Mouse (Mus musculus) neural tube, embryonic 14.5 days (tissue): ENCODE measurements around the gene Arvcf. TPM values are rescaled to one million over a fixed set of nuclear protein-coding genes. Genes with fewer than 3 reads are reported as not detected.
A peak's percentile ranks its signal among the peaks of the same experiment; 100 is the strongest.

Source experiments
- ATAC-seq: fragments of 200-750 bp; cut with Nextera tagmentation; 2 replicates; pipeline ENCODE4 v1.8.0; 2017; ENCODE audit warnings: low read depth, mild to moderate bottlenecking, moderate TSS enrichment, moderate library complexity
- H3K27ac ChIP-seq: fragments of 300-500 bp; sonication (generic); 2 replicates; pipeline ENCODE4 v1.5.1; 2014; ENCODE audit warnings: low read depth, mild to moderate bottlenecking, control low read depth, low read length, moderate library complexity, mixed read lengths
- H3K27me3 ChIP-seq: fragments of 300-500 bp; sonication (generic); 2 replicates; pipeline ENCODE4 v1.6.1; 2014; ENCODE audit warnings: low read length; ENCODE audit not compliant: control insufficient read depth, insufficient read depth
- H3K36me3 ChIP-seq: fragments of 300-500 bp; sonication (generic); 2 replicates; pipeline ENCODE4 v1.6.1; 2014; ENCODE audit warnings: low read length, mixed read lengths; ENCODE audit not compliant: control insufficient read depth, insufficient read depth
- H3K4me1 ChIP-seq: fragments of 300-500 bp; sonication (generic); 2 replicates; pipeline ENCODE4 v1.6.1; 2014; ENCODE audit warnings: low read length; ENCODE audit not compliant: control insufficient read depth, insufficient read depth
- H3K4me2 ChIP-seq: fragments of 300-500 bp; sonication (generic); 2 replicates; pipeline ENCODE4 v1.6.1; 2014; ENCODE audit warnings: mild to moderate bottlenecking, low read depth, low read length, control low read depth
- H3K4me3 ChIP-seq: fragments of 300-500 bp; sonication (generic); 2 replicates; pipeline ENCODE4 v1.5.1; 2014; ENCODE audit warnings: low read depth, low read length, control low read depth, mixed read lengths
- H3K9ac ChIP-seq: fragments of 300-500 bp; sonication (generic); replicated peaks from 2 replicates; pipeline ENCODE4 v1.6.1; 2014; ENCODE audit warnings: low read depth, mild to moderate bottlenecking, control low read depth, low read length, mixed read lengths
- H3K9me3 ChIP-seq: fragments of 300-500 bp; sonication (generic); 2 replicates; pipeline ENCODE4 v1.6.1; 2016; ENCODE audit warnings: low read length; ENCODE audit not compliant: control insufficient read depth
- WGBS: fragments of 180-500 bp; shearing (Covaris S2); extraction: QIAGEN DNeasy Blood & Tissue Kit; methylation state at CpG from one replicate; pipeline ENCODE4 v1.1.7; 2014; 5-methylcytosine and 5-hydroxymethylcytosine counted together
- polyA plus RNA-seq: library from polyadenylated mRNA; unstranded; fragments of >200 nt; fragmentation: Nextera tagmentation; extraction: Ambion mirVana; gene quantifications from 2 replicates; pipeline ENCODE4 v1.2.1, GENCODE M21; 2014

The Arvcf gene
- polyA plus RNA-seq, 1 experiment from 2014 or later, result 60.2 TPM

- peaks cover 33% of the 10 kb centered on the region for H3K36me3 ChIP-seq
- H3K4me1 ChIP-seq, result peaks cover 51% of the 10 kb centered on the region
- H3K9ac ChIP-seq, result no peak overlapping the region
- no peak overlapping the region for H3K4me3 ChIP-seq
- H3K9me3 ChIP-seq, result no peaks in the 10 kb centered on the region
- 0 out of 2 replicates have a peak overlapping the region, but pooled peaks have one; percentile 44 for H3K27ac ChIP-seq
- ATAC-seq, result peak; percentile 8; the same call in 1 of the 2 replicates
- H3K4me2 ChIP-seq, result no peak overlapping the region
- 17% methylated on average over 6 of the region's 7 CpGs for WGBS
- H3K27me3 ChIP-seq, result no peaks in the 10 kb centered on the region
Observed at GRCm38 (mm10) chr16:18395620-18396036, 47.6 kb downstream of the Arvcf start.

- whole genome bisulfite sequencing, result 61% methylated on average over 2 of the region's 2 CpGs
- peaks cover 37% of the 10 kb centered on the region for H3K36me3 ChIP-seq
- H3K9me3 ChIP-seq, result no peaks in the 10 kb centered on the region
- H3K4me1 ChIP-seq, result peaks cover 56% of the 10 kb centered on the region
- no peak for ATAC-seq
- no peak overlapping the region for H3K4me3 ChIP-seq
- no peak overlapping the region for H3K27ac ChIP-seq
- no peak overlapping the region for H3K9ac ChIP-seq
- H3K27me3 ChIP-seq, result no peaks in the 10 kb centered on the region
- no peak overlapping the region for H3K4me2 ChIP-seq
Observed at GRCm38 (mm10) chr16:18396201-18396600, 48.2 kb downstream of the Arvcf start.

GRCm38 (mm10) chr16:18396791-18397621 is 49.0 kb downstream of the Arvcf start:
- Histone ChIP-seq H3K36me3 (peaks cover 45% of the 10 kb centered on the region), H3K9me3 (no peaks in the 10 kb centered on the region), H3K4me3 (no peak overlapping the region), H3K4me1 (peaks cover 58% of the 10 kb centered on the region), H3K4me2 (no peak overlapping the region), H3K27ac (0 out of 2 replicates have a peak overlapping the region, but pooled peaks have one; percentile 2), H3K9ac (no peak overlapping the region), H3K27me3 (no peaks in the 10 kb centered on the region)
- WGBS, result 95% methylated on average over 27 of the region's 27 CpGs
- ATAC-seq, result no peak

DNA sequence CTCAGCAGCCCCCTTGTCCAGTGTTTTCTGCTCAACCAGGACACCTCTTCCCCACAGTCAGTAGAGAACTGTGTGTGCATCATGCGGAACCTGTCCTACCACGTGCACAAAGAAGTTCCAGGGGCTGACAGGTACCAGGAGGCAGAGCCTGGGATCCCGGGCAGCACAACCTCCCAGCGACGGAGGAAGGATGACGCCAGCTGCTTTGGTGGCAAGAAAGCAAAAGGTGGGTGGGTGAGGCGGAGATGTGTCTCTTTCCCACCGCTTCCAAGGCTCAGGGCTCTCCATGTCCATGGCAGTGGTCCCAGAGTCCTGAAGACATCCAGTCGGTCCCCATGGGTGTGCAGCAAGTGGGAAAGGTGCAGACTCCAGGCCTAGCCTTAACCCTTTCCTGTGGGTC is 52.0 kb downstream of the Arvcf start:
- Histone ChIP-seq H3K4me1 (peaks cover 36% of the 10 kb centered on the region), H3K4me3 (no peak overlapping the region)
- no peak for ATAC-seq

GRCm38 (mm10) chr16:18400472-18401216 is 52.7 kb downstream of the Arvcf start:
- peaks cover 32% of the 10 kb centered on the region; the same call in 1 of the 2 replicates for H3K4me1 ChIP-seq
- H3K27ac ChIP-seq, result peak overlapping the region; percentile 69
- no peaks in the 10 kb centered on the region for H3K9me3 ChIP-seq
- H3K4me3 ChIP-seq, result no peak overlapping the region
- H3K27me3 ChIP-seq, result no peaks in the 10 kb centered on the region
- peak; percentile 81 for ATAC-seq
- WGBS, result 25% methylated on average over 7 of the region's 7 CpGs
- no peak overlapping the region for H3K9ac ChIP-seq
- H3K36me3 ChIP-seq, result peaks cover 81% of the 10 kb centered on the region
- H3K4me2 ChIP-seq, result no peak overlapping the region

More for the DNA sequence above, 52.0 kb downstream of the Arvcf start:
- Histone ChIP-seq H3K36me3 (peaks cover 75% of the 10 kb centered on the region), H3K27me3 (no peaks in the 10 kb centered on the region), H3K4me2 (no peak overlapping the region), H3K9ac (no peak overlapping the region), H3K27ac (peak overlapping the region; percentile 69), H3K9me3 (no peaks in the 10 kb centered on the region)
- whole genome bisulfite sequencing, result 63% methylated on average over 9 of the region's 9 CpGs

DNA sequence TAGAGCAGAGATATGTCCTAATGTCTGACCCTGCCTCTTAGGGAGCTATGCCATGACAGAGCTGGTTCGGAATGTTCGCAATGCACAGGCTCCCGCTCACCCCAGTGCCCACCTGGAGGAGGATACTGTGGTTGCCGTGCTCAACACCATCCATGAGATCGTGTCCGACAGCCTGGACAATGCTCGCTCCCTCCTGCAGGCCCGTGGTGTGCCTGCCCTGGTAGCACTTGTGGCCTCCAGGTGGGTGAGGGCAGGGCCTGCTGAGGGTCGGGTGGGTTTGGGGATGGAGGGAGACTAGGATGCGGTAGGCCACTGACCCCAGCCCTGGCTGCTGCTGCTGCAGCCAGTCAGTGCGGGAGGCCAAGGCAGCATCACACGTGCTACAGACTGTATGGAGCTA is 55.3 kb downstream of the Arvcf start:
- H3K4me2 ChIP-seq, result no peak overlapping the region
- H3K4me1 ChIP-seq, result peaks cover 23% of the 10 kb centered on the region; the same call in 1 of the 2 replicates
- no peak overlapping the region for H3K9ac ChIP-seq
- no peak for ATAC-seq
- H3K9me3 ChIP-seq, result no peaks in the 10 kb centered on the region
- 98% methylated on average over 12 of the region's 12 CpGs for WGBS
- peaks cover 72% of the 10 kb centered on the region for H3K36me3 ChIP-seq
- no peak overlapping the region for H3K4me3 ChIP-seq
- H3K27me3 ChIP-seq, result no peaks in the 10 kb centered on the region
- H3K27ac ChIP-seq, result no peak overlapping the region

GRCm38 (mm10) chr16:18405091-18405854 is 57.3 kb downstream of the Arvcf start:
- H3K27me3 ChIP-seq, result no peaks in the 10 kb centered on the region
- peaks cover 10% of the 10 kb centered on the region; the same call in 1 of the 2 replicates for H3K4me1 ChIP-seq
- H3K4me2 ChIP-seq, result no peak overlapping the region
- no peak overlapping the region for H3K9ac ChIP-seq
- no peak overlapping the region for H3K4me3 ChIP-seq
- peak overlapping the region; percentile 30; the same call in 1 of the 2 replicates for H3K27ac ChIP-seq
- WGBS, result 89% methylated on average over 13 of the region's 13 CpGs
- no peak for ATAC-seq
- peaks cover 56% of the 10 kb centered on the region for H3K36me3 ChIP-seq
- no peaks in the 10 kb centered on the region for H3K9me3 ChIP-seq

DNA sequence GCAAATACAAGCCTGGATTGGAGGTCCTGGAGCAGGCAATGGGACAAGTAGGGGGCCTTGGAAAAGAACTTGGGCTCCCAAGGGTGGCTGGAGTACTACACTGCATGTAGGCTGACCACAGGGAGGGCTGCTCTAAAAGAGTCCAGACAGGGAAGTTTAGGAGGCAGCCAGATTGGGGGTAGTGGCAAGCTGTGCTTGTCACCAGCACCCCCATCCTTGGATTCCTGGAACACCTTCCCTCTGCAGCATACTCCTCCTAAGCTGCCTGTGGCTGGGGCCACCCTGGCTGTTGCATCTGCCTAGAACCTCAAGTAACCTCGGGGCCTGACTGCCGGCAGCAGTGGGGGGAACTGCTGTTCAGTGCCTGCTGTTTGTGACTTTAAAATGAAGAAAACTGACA is 57.9 kb downstream of the Arvcf start:
- H3K4me3 ChIP-seq, result no peak overlapping the region
- no peaks in the 10 kb centered on the region for H3K27me3 ChIP-seq
- H3K4me1 ChIP-seq, result peaks cover 4% of the 10 kb centered on the region; the same call in 1 of the 2 replicates
- no peaks in the 10 kb centered on the region for H3K9me3 ChIP-seq
- H3K4me2 ChIP-seq, result no peak overlapping the region
- no peak overlapping the region for H3K9ac ChIP-seq
- peak overlapping the region; percentile 30; the same call in 1 of the 2 replicates for H3K27ac ChIP-seq
- WGBS, result 55% methylated on average over 2 of the region's 2 CpGs
- peak; percentile 5; the same call in 1 of the 2 replicates for ATAC-seq
- H3K36me3 ChIP-seq, result peaks cover 50% of the 10 kb centered on the region
